Mouse (Mus musculus) telencephalon, adult 2 months (tissue): ENCODE measurements around the gene Patl1.
A peak's percentile ranks its signal among the peaks of the same experiment; 100 is the strongest.
"Not testable (repeated sequence)": the region's sequence is repeated elsewhere in the genome, so short reads cannot be mapped to it uniquely, and the experiment has no call there.

Experiments
- DNase-seq: peaks from one replicate; pipeline ENCODE4 v3.0.0-alpha.2; 2011; ENCODE audit warnings: low read depth, low spot score

Patl1 gene

GRCm38 (mm10) chr19:11912037-11912532, at the start of gene Patl1:
Gene Patl1 (plus strand): TSS chr19:11912399.
- DNase-seq = peak; percentile 96

GRCm38 (mm10) chr19:11867837-11868236, 44.4 kb upstream of the Patl1 start:
- DNase-seq = no peak

- no peak for DNase-seq
These were observed 37.2 kb upstream of the Patl1 start, which contains the start of gene Olfr1419 for GRCm38 (mm10) chr19:11875006-11875405. Gene Olfr1419 (minus strand): TSS chr19:11875106.

- DNase-seq = not testable (repeated sequence)
These were observed 33.8 kb upstream of the Patl1 start for GRCm38 (mm10) chr19:11878404-11878803.

- DNase-seq = no peak
These were observed 25.9 kb upstream of the Patl1 start, which contains the start of gene Olfr1420 for GRCm38 (mm10) chr19:11886265-11886664. Gene Olfr1420 (plus strand): TSS chr19:11886565.

GRCm38 (mm10) chr19:11911021-11911420, 1.2 kb upstream of the Patl1 start:
- DNase-seq = no peak

GRCm38 (mm10) chr19:11911603-11912002, 596 bp upstream of the Patl1 start:
- no peak for DNase-seq

GRCm38 (mm10) chr19:11912533-11913121, 428 bp downstream of the Patl1 start:
- DNase-seq = no peak

- DNase-seq = no peak
These were observed 3.6 kb downstream of the Patl1 start for GRCm38 (mm10) chr19:11915804-11916203.

GRCm38 (mm10) chr19:11922068-11922467, 9.9 kb downstream of the Patl1 start:
- DNase-seq = no peak

GRCm38 (mm10) chr19:11922515-11922914, 10.3 kb downstream of the Patl1 start:
- not testable (repeated sequence) for DNase-seq

GRCm38 (mm10) chr19:11926380-11926779, 14.2 kb downstream of the Patl1 start:
- no peak for DNase-seq

GRCm38 (mm10) chr19:11928025-11928748, 16.0 kb downstream of the Patl1 start:
- no peak for DNase-seq

- not testable (repeated sequence) for DNase-seq
These were observed 34.3 kb downstream of the Patl1 start for GRCm38 (mm10) chr19:11946460-11946859.

GRCm38 (mm10) chr19:11949878-11950277, 37.7 kb downstream of the Patl1 start:
- no peak for DNase-seq

- DNase-seq = no peak
These were observed 38.5 kb downstream of the Patl1 start for GRCm38 (mm10) chr19:11950747-11951146.

GRCm38 (mm10) chr19:11954206-11954605, 42.0 kb downstream of the Patl1 start:
- no peak for DNase-seq

GRCm38 (mm10) chr19:11956636-11957035, 44.4 kb downstream of the Patl1 start:
- no peak for DNase-seq

GRCm38 (mm10) chr19:11957396-11957795, 45.2 kb downstream of the Patl1 start:
- no peak for DNase-seq

GRCm38 (mm10) chr19:11957846-11958245, 45.6 kb downstream of the Patl1 start:
- no peak for DNase-seq

- DNase-seq = no peak
These were observed 52.1 kb downstream of the Patl1 start for GRCm38 (mm10) chr19:11964266-11964665.

GRCm38 (mm10) chr19:11965023-11965942, 53.1 kb downstream of the Patl1 start, which contains the start of gene Osbp:
Gene Osbp (plus strand): TSS chr19:11965941.
- peak; percentile 100 for DNase-seq
